Mouse (Mus musculus): ENCODE measurements around the gene Actbl2. TPM values are rescaled to one million over a fixed set of nuclear protein-coding genes. Genes with fewer than 3 reads are reported as not detected.

Actbl2 gene
- total RNA-seq (2021), result under 1 TPM in 1 of 2 experiments, not detected in 1; 0.30 TPM
- long read RNA-seq, experiment 1, result 0 reads
- long read RNA-seq, experiment 2, result 0 reads

- no peak for DNase-seq
Measured at GRCm38 (mm10) chr13:111254713-111255112, at the start of gene Actbl2. TSS of gene Actbl2 (plus strand) at chr13:111255013.

- DNase-seq, result peak in 1 of 2 experiments; percentile 25
Measured at GRCm38 (mm10) chr13:111210649-111211378, 44.0 kb upstream of the Actbl2 start.

GRCm38 (mm10) chr13:111228768-111229167, 26.0 kb upstream of the Actbl2 start:
- no peak for DNase-seq

GRCm38 (mm10) chr13:111229541-111229940, 25.3 kb upstream of the Actbl2 start:
- no peak for DNase-seq

- DNase-seq, result no peak
Measured at GRCm38 (mm10) chr13:111232416-111232815, 22.4 kb upstream of the Actbl2 start.

- no peak for DNase-seq
Measured at GRCm38 (mm10) chr13:111233356-111233755, 21.5 kb upstream of the Actbl2 start.

- no peak for DNase-seq
Measured at GRCm38 (mm10) chr13:111234573-111234972, 20.2 kb upstream of the Actbl2 start.

GRCm38 (mm10) chr13:111235719-111236166, 19.1 kb upstream of the Actbl2 start:
- DNase-seq, result no peak

GRCm38 (mm10) chr13:111236461-111236864, 18.4 kb upstream of the Actbl2 start:
- DNase-seq, result no peak

GRCm38 (mm10) chr13:111237296-111237695, 17.5 kb upstream of the Actbl2 start:
- DNase-seq, result no peak

- no peak for DNase-seq
Measured at GRCm38 (mm10) chr13:111237865-111238465, 16.8 kb upstream of the Actbl2 start.

- DNase-seq, result no peak
Measured at GRCm38 (mm10) chr13:111251106-111251505, 3.7 kb upstream of the Actbl2 start.

- no peak for DNase-seq
Measured at GRCm38 (mm10) chr13:111251795-111252194, 3.0 kb upstream of the Actbl2 start.

GRCm38 (mm10) chr13:111258016-111258415, 3.2 kb downstream of the Actbl2 start:
- no peak for DNase-seq

GRCm38 (mm10) chr13:111258424-111259092, 3.7 kb downstream of the Actbl2 start:
- DNase-seq, result no peak

GRCm38 (mm10) chr13:111259093-111259491, 4.3 kb downstream of the Actbl2 start:
- no peak for DNase-seq

- DNase-seq, result no peak
Measured at GRCm38 (mm10) chr13:111259711-111260110, 4.9 kb downstream of the Actbl2 start.

- DNase-seq, result no peak
Measured at GRCm38 (mm10) chr13:111263186-111263585, 8.4 kb downstream of the Actbl2 start.

GRCm38 (mm10) chr13:111263758-111264157, 8.9 kb downstream of the Actbl2 start:
- no peak for DNase-seq

- peak; percentile 9 to 18 for DNase-seq
Measured at GRCm38 (mm10) chr13:111265231-111266000, 10.6 kb downstream of the Actbl2 start.

GRCm38 (mm10) chr13:111266855-111267254, 12.0 kb downstream of the Actbl2 start:
- no peak for DNase-seq

GRCm38 (mm10) chr13:111268992-111269391, 14.2 kb downstream of the Actbl2 start:
- no peak for DNase-seq
